Mouse (Mus musculus): ENCODE results near the gene Zfr. TPM values are rescaled to one million over a fixed set of nuclear protein-coding genes. Genes with fewer than 3 reads are reported as not detected.

Gene Zfr
- total and polyA plus RNA-seq, 3 experiments, result 47.5 to 89.8 (median 84.9) TPM

GRCm38 (mm10) chr15:12207556-12208090, 90.0 kb downstream of the Zfr start:
- in situ Hi-C loops (cut with MboI; ENCODE audit: low pct_ligation_motif_present, low pct_unique_long_range_greater_than_20kb, low sequenced_read_pairs) (loop anchor here (5.0 kb wide), 1 partner anchor 35 kb away; no protein-coding TSS in a partner anchor), dilution Hi-C loops (cut with MboI; ENCODE audit: extremely low pct_ligation_motif_present, extremely low pct_unique_long_range_greater_than_20kb, low sequenced_read_pairs) (no loop called here)
- H3K79me2 ChIP-seq (replicated peaks; ENCODE audit: control insufficient read depth, extremely low read depth, insufficient read depth, poor library complexity, severe bottlenecking), result peaks cover 22% of the 10 kb centered on the region
- H3K4me3 ChIP-seq (replicated peaks in 1 of 3; ENCODE audit: low read depth in 2 of 3, low read length in 2 of 3, poor library complexity in 1 of 3), result no peak overlapping the region
- H3K27ac ChIP-seq (ENCODE audit: insufficient read depth, low read depth), result no peak overlapping the region
- no peaks in the 10 kb centered on the region for H3K9me3 ChIP-seq (replicated peaks; ENCODE audit: low read length)
- no peak for DNase-seq (ENCODE audit: extremely low read depth)
- no peak for TF ChIP-seq CHD2 (IDR thresholded peaks at IDR 0.05; ENCODE audit: low read length)
- TF ChIP-seq RAD21 (IDR thresholded peaks at IDR 0.05; ENCODE audit: low read depth, low read length), result no peak
- no peak for TF ChIP-seq ZMIZ1 (IDR thresholded peaks at IDR 0.05; ENCODE audit: low read depth, low read length)
- no peak for TF ChIP-seq POLR2AphosphoS2 (IDR thresholded peaks at IDR 0.05; ENCODE audit: low read depth, low read length)
- no peak for TF ChIP-seq USF1 (IDR thresholded peaks at IDR 0.05; ENCODE audit: low read depth, low read length)
- no peak for TF ChIP-seq TBP (conservative IDR thresholded peaks at IDR 0.05; ENCODE audit: low read depth, low read length)
- no peak for TF ChIP-seq JUND (conservative IDR thresholded peaks at IDR 0.05; ENCODE audit: low read depth, low read length)
- no peak for TF ChIP-seq MAZ (IDR thresholded peaks at IDR 0.05; ENCODE audit: low read depth, low read length)
- TF ChIP-seq MAFK (IDR thresholded peaks at IDR 0.05; ENCODE audit: insufficient replicate concordance, low read length), result no peak
- no peak for TF ChIP-seq SMC3 (IDR thresholded peaks at IDR 0.05; ENCODE audit: low read depth, low read length)
- no peaks in the 10 kb centered on the region for H3K27me3 ChIP-seq (replicated peaks)
- H3K9ac ChIP-seq (ENCODE audit: insufficient read depth, low read depth), result no peak overlapping the region
- no peak overlapping the region for H3K4me2 ChIP-seq (ENCODE audit: insufficient read depth, low read depth, poor library complexity, severe bottlenecking)
- peaks cover 6 to 38% of the 10 kb centered on the region in 2 experiments for H3K36me3 ChIP-seq (replicated peaks in 1 of 2; ENCODE audit: control insufficient read depth in 1 of 2, insufficient read depth in 1 of 2, low read length in 1 of 2)
- peaks cover 14 to 40% of the 10 kb centered on the region in 2 experiments for H3K4me1 ChIP-seq (ENCODE audit: control insufficient read depth in 1 of 2, insufficient read depth in 2 of 2)

GRCm38 (mm10) chr15:12211577-12211976, 93.9 kb downstream of the Zfr start:
- no peaks in the 10 kb centered on the region for H3K9me3 ChIP-seq (replicated peaks; ENCODE audit: low read length)
- TF ChIP-seq BHLHE40 (IDR thresholded peaks at IDR 0.05; ENCODE audit: low read depth, low read length) (no peak), PAX5 (IDR thresholded peaks at IDR 0.05; ENCODE audit: low read length) (no peak), IRF4 (IDR thresholded peaks at IDR 0.05; ENCODE audit: low read depth, low read length) (no peak), MYC (IDR thresholded peaks at IDR 0.05; ENCODE audit: low read depth, low read length) (no peak), GABPA (IDR thresholded peaks at IDR 0.05; ENCODE audit: insufficient replicate concordance, low read depth, low read length) (no peak), E2F4 (IDR thresholded peaks at IDR 0.05; ENCODE audit: insufficient replicate concordance, low read depth, low read length) (no peak)
- H3K4me3 ChIP-seq (replicated peaks in 1 of 3; ENCODE audit: low read depth in 2 of 3, low read length in 2 of 3, poor library complexity in 1 of 3), result no peak overlapping the region
- no peak overlapping the region for H3K27ac ChIP-seq (ENCODE audit: insufficient read depth, low read depth)
- DNase-seq (ENCODE audit: extremely low read depth), result no peak
- H3K9ac ChIP-seq (ENCODE audit: insufficient read depth, low read depth), result no peak overlapping the region
- peaks cover 14% of the 10 kb centered on the region for H3K79me2 ChIP-seq (replicated peaks; ENCODE audit: control insufficient read depth, extremely low read depth, insufficient read depth, poor library complexity, severe bottlenecking)
- H3K36me3 ChIP-seq (replicated peaks in 1 of 2; ENCODE audit: control insufficient read depth in 1 of 2, insufficient read depth in 1 of 2, low read length in 1 of 2), result peaks cover 6 to 49% of the 10 kb centered on the region in 2 experiments
- H3K4me2 ChIP-seq (ENCODE audit: insufficient read depth, low read depth, poor library complexity, severe bottlenecking), result no peak overlapping the region
- H3K27me3 ChIP-seq (replicated peaks), result no peaks in the 10 kb centered on the region
- in situ Hi-C loops (cut with MboI; ENCODE audit: low pct_ligation_motif_present, low pct_unique_long_range_greater_than_20kb, low sequenced_read_pairs) (no loop called here), dilution Hi-C loops (cut with MboI; ENCODE audit: extremely low pct_ligation_motif_present, extremely low pct_unique_long_range_greater_than_20kb, low sequenced_read_pairs) (no loop called here)
- peaks cover 26 to 59% of the 10 kb centered on the region in 2 experiments for H3K4me1 ChIP-seq (ENCODE audit: control insufficient read depth in 1 of 2, insufficient read depth in 2 of 2)
